Mouse (Mus musculus): ENCODE data around the gene Gm26920. TPM values are rescaled to one million over a fixed set of nuclear protein-coding genes. Genes with fewer than 3 reads are reported as not detected.
A peak's percentile ranks its signal among the peaks of the same experiment; 100 is the strongest.
"Not testable (repeated sequence)": the region's sequence is repeated elsewhere in the genome, so short reads cannot be mapped to it uniquely, and the experiment has no call there.

Gene Gm26920
- total RNA-seq (2014; fragmentation: Nextera tagmentation) (2.8 TPM in 1 of 2 replicates, not detected in the other), total RNA-seq (2017) (not detected in 2 replicates)

- peak; percentile 81 for ATAC-seq (replicated peaks; ENCODE audit: poor library complexity, severe bottlenecking)
Observed at GRCm38 (mm10) chr7:30090092-30090969, at the start of gene Gm26920, which contains the start of gene Zfp566. TSS of gene Gm26920 (minus strand) at chr7:30090410. TSS of gene Zfp566 (minus strand) at chr7:30090527.

GRCm38 (mm10) chr7:30136826-30137225 is 46.6 kb upstream of the Gm26920 start:
- ATAC-seq (replicated peaks; ENCODE audit: poor library complexity, severe bottlenecking): no peak

- ATAC-seq (replicated peaks; ENCODE audit: poor library complexity, severe bottlenecking): no peak
Observed at GRCm38 (mm10) chr7:30132396-30132795, 42.2 kb upstream of the Gm26920 start.

- ATAC-seq (replicated peaks; ENCODE audit: poor library complexity, severe bottlenecking): no peak
Observed at GRCm38 (mm10) chr7:30129900-30130299, 39.7 kb upstream of the Gm26920 start.

- ATAC-seq (replicated peaks; ENCODE audit: poor library complexity, severe bottlenecking): no peak
Observed at GRCm38 (mm10) chr7:30122188-30122530, 31.9 kb upstream of the Gm26920 start.

- peak; percentile 98 for ATAC-seq (replicated peaks; ENCODE audit: poor library complexity, severe bottlenecking)
Observed at GRCm38 (mm10) chr7:30121308-30122187, 31.3 kb upstream of the Gm26920 start, which contains the start of gene Zfp382. TSS of gene Zfp382 (plus strand) at chr7:30121942.

- not testable (repeated sequence) for ATAC-seq (replicated peaks; ENCODE audit: poor library complexity, severe bottlenecking)
Observed at GRCm38 (mm10) chr7:30117935-30118334, 27.7 kb upstream of the Gm26920 start.

- ATAC-seq (replicated peaks; ENCODE audit: poor library complexity, severe bottlenecking): no peak
Observed at GRCm38 (mm10) chr7:30116076-30116475, 25.9 kb upstream of the Gm26920 start.

- no peak for ATAC-seq (replicated peaks; ENCODE audit: poor library complexity, severe bottlenecking)
Observed at GRCm38 (mm10) chr7:30099297-30099696, 9.1 kb upstream of the Gm26920 start.

- no peak for ATAC-seq (replicated peaks; ENCODE audit: poor library complexity, severe bottlenecking)
Observed at GRCm38 (mm10) chr7:30095551-30096125, 5.4 kb upstream of the Gm26920 start.

- peak; percentile 70 for ATAC-seq (replicated peaks; ENCODE audit: poor library complexity, severe bottlenecking)
Observed at GRCm38 (mm10) chr7:30094646-30095429, 4.6 kb upstream of the Gm26920 start, which contains the start of gene Zfp260. TSS of gene Zfp260 (plus strand) at chr7:30094777.

- no peak for ATAC-seq (replicated peaks; ENCODE audit: poor library complexity, severe bottlenecking)
Observed at GRCm38 (mm10) chr7:30093918-30094415, 3.8 kb upstream of the Gm26920 start.

- no peak for ATAC-seq (replicated peaks; ENCODE audit: poor library complexity, severe bottlenecking)
Observed at GRCm38 (mm10) chr7:30092666-30093065, 2.5 kb upstream of the Gm26920 start.

GRCm38 (mm10) chr7:30090970-30091585 is 868 bp upstream of the Gm26920 start:
- ATAC-seq (replicated peaks; ENCODE audit: poor library complexity, severe bottlenecking): no peak

- no peak for ATAC-seq (replicated peaks; ENCODE audit: poor library complexity, severe bottlenecking)
Observed at GRCm38 (mm10) chr7:30089405-30089804, 805 bp downstream of the Gm26920 start.

- no peak for ATAC-seq (replicated peaks; ENCODE audit: poor library complexity, severe bottlenecking)
Observed at GRCm38 (mm10) chr7:30086524-30086923, 3.7 kb downstream of the Gm26920 start.

- peak; percentile 98 for ATAC-seq (replicated peaks; ENCODE audit: poor library complexity, severe bottlenecking)
Observed at GRCm38 (mm10) chr7:30072146-30073028, 17.8 kb downstream of the Gm26920 start, which contains the start of gene Zfp82. TSS of gene Zfp82 (minus strand) at chr7:30072900.

- ATAC-seq (replicated peaks; ENCODE audit: poor library complexity, severe bottlenecking): peak; percentile 35; the same call in 1 of the 2 replicates
Observed at GRCm38 (mm10) chr7:30064622-30065021, 25.6 kb downstream of the Gm26920 start.

Data from granulocyte monocyte progenitor cell, adult 5-6 weeks (primary cell).